ENCODE assay signal across 10 mouse cellular contexts in genomic region chr7:125933356-125934244, GRCm38 (mm10).
DNase-seq lines count a peak whose midpoint lies in the region; ATAC-seq and TF ChIP-seq lines count a peak whose summit lies in the region.
"Had no signal": no experiment of that assay in that cellular context is flagged by ENCODE, and none has a peak within 500 bp of the region (broad histone marks: within the 10 kb centered on the region; RNA-seq: fewer than 3 reads in every experiment).

No protein-coding gene starts in this region.

- no peaks in the 10 kb centered on the region for H3K36me3 ChIP-seq in forebrain, embryonic 15.5 days
- H3K36me3 ChIP-seq in hindbrain, embryonic 12.5 days = no peaks in the 10 kb centered on the region
- H3K36me3 ChIP-seq in myocyte (ENCODE audit: control insufficient read depth, insufficient read depth) = no peaks in the 10 kb centered on the region
- no peaks in the 10 kb centered on the region for H3K36me3 ChIP-seq in kidney, embryonic 16.5 days (ENCODE audit: insufficient read depth, low read length)

- 0 out of 2 replicates have a peak overlapping the region, but pooled peaks have one; percentile 4 for H3K27ac ChIP-seq in forebrain, embryonic 15.5 days (replicated peaks)
- H3K27ac ChIP-seq in hindbrain, embryonic 12.5 days = peak overlapping the region; percentile 68
- H3K27ac ChIP-seq in kidney, embryonic 16.5 days (ENCODE audit: low read length) = no peak overlapping the region

- no peak overlapping the region for H3K4me3 ChIP-seq in forebrain, embryonic 15.5 days
- no peak overlapping the region for H3K4me3 ChIP-seq in hindbrain, embryonic 12.5 days
- H3K4me3 ChIP-seq in myocyte = no peak overlapping the region
- H3K4me3 ChIP-seq in kidney, embryonic 16.5 days (ENCODE audit: low read length) = no peak overlapping the region

- peak; percentile 22 for DNase-seq in cerebellum, postnatal 10 days
- no peak for DNase-seq in cerebellum, postnatal 4 days (ENCODE audit: low spot score in 2 of 2)
- no peak for DNase-seq in frontal cortex, adult 2 months (ENCODE audit: extremely low spot score in 1 of 2, low spot score in 1 of 2)
- no peak for DNase-seq in gastrocnemius, adult 8-10 months (ENCODE audit: low spot score in 2 of 2)
- DNase-seq: lung, adult 2 months; right cerebral cortex, postnatal 4 days had no signal

- no peak overlapping the region for H3K4me2 ChIP-seq in forebrain, embryonic 15.5 days (replicated peaks)
- 0 out of 2 replicates have a peak overlapping the region, but pooled peaks have one; percentile 13 for H3K4me2 ChIP-seq in hindbrain, embryonic 12.5 days (replicated peaks)
- H3K4me2 ChIP-seq in myocyte (ENCODE audit: low read depth) = peak overlapping the region; percentile 48
- H3K4me2 ChIP-seq in kidney, embryonic 16.5 days (replicated peaks; ENCODE audit: low read depth, low read length) = no peak overlapping the region

- H3K9me3 ChIP-seq in forebrain, embryonic 15.5 days = no peaks in the 10 kb centered on the region
- no peaks in the 10 kb centered on the region for H3K9me3 ChIP-seq in hindbrain, embryonic 12.5 days (replicated peaks)
- H3K9me3 ChIP-seq in kidney, embryonic 16.5 days (ENCODE audit: low read length) = no peaks in the 10 kb centered on the region

- no peak for TF ChIP-seq POLR2A in myocyte (IDR thresholded peaks at IDR 0.05; ENCODE audit: insufficient read length, low read depth)

- no peak overlapping the region for H3K9ac ChIP-seq in forebrain, embryonic 15.5 days (replicated peaks)
- no peak overlapping the region for H3K9ac ChIP-seq in hindbrain, embryonic 12.5 days
- H3K9ac ChIP-seq in kidney, embryonic 16.5 days (replicated peaks; ENCODE audit: low read length) = no peak overlapping the region

- H3K79me2 ChIP-seq in myocyte (ENCODE audit: control insufficient read depth, insufficient read depth) = no peaks in the 10 kb centered on the region

- 10% methylated on average over 16 of the region's 16 CpGs for WGBS in forebrain, embryonic 15.5 days
- WGBS in hindbrain, embryonic 12.5 days = 27% methylated on average over 16 of the region's 16 CpGs
- WGBS in kidney, embryonic 16.5 days = 23% methylated on average over 16 of the region's 16 CpGs

- H3K4me1 ChIP-seq in forebrain, embryonic 15.5 days = peaks cover 19% of the 10 kb centered on the region
- peaks cover 34% of the 10 kb centered on the region for H3K4me1 ChIP-seq in hindbrain, embryonic 12.5 days
- H3K4me1 ChIP-seq in kidney, embryonic 16.5 days (ENCODE audit: insufficient read depth, low read length) = peaks cover 15% of the 10 kb centered on the region

- 0 out of 2 replicates have a peak, but pooled peaks have one; percentile 43 for ATAC-seq in forebrain, embryonic 15.5 days (replicated peaks)
- ATAC-seq in hindbrain, embryonic 12.5 days (ENCODE audit: low FRiP score) = peak; percentile 33; the same call in 1 of the 2 replicates
- no peak for ATAC-seq in kidney, embryonic 16.5 days (ENCODE audit: low FRiP score, low TSS enrichment)

- H3ac ChIP-seq in myocyte (ENCODE audit: control insufficient read depth, insufficient read length) = no peak overlapping the region

- H3K27me3 ChIP-seq in forebrain, embryonic 15.5 days = no peaks in the 10 kb centered on the region
- H3K27me3 ChIP-seq in hindbrain, embryonic 12.5 days = no peaks in the 10 kb centered on the region
- peaks cover 64% of the 10 kb centered on the region for H3K27me3 ChIP-seq in myocyte (ENCODE audit: control insufficient read depth, insufficient read depth, insufficient read length)
- no peaks in the 10 kb centered on the region for H3K27me3 ChIP-seq in kidney, embryonic 16.5 days (ENCODE audit: insufficient read depth, low read length)

TF ChIP-seq in myocyte, 11 proteins besides CTCF, POLR2A, EP300 and RAD21:
- no peak for TF ChIP-seq MAX (IDR thresholded peaks at IDR 0.05; ENCODE audit: low read depth)
- no peak for TF ChIP-seq MYOD1 (IDR thresholded peaks at IDR 0.05; ENCODE audit: control insufficient read depth in 1 of 3, insufficient read length in 2 of 3, low read depth in 2 of 3)
- TF ChIP-seq E2F4 (IDR thresholded peaks at IDR 0.05; ENCODE audit: insufficient read depth) = no peak
- no peak for TF ChIP-seq MYOG (IDR thresholded peaks at IDR 0.05; ENCODE audit: control insufficient read depth in 1 of 3, insufficient read depth in 1 of 3, insufficient read length in 2 of 3, low read depth in 2 of 3)
- TF ChIP-seq CEBPB (IDR thresholded peaks at IDR 0.05; ENCODE audit: insufficient read depth, poor library complexity, severe bottlenecking) = no peak
- no peak for TF ChIP-seq USF1 (IDR thresholded peaks at IDR 0.05; ENCODE audit: low read depth)
- no peak for TF ChIP-seq POLR2AphosphoS2 (IDR thresholded peaks at IDR 0.05; ENCODE audit: insufficient read length, low read depth)
- no peak for TF ChIP-seq REST (IDR thresholded peaks at IDR 0.05; ENCODE audit: insufficient read depth, insufficient read length)
- TF ChIP-seq TCF12 (IDR thresholded peaks at IDR 0.05; ENCODE audit: insufficient read depth, poor library complexity, severe bottlenecking) = no peak
TF ChIP-seq in myocyte: peak in this region for 0.

Comparison
In these comparisons a context has a peak if more than half of its experiments do, and no peak if none do; other contexts are left out.
1. DNase-seq: peak in cerebellum, postnatal 10 days (2 of 2); none in cerebellum, postnatal 4 days (0 of 2), frontal cortex, adult 2 months (0 of 2) and gastrocnemius, adult 8-10 months (0 of 2).
2. H3K4me2 ChIP-seq: peak in hindbrain, embryonic 12.5 days (single experiment) and myocyte (single experiment); none in forebrain, embryonic 15.5 days (single experiment) and kidney, embryonic 16.5 days (single experiment).